Mouse (Mus musculus): ENCODE results near the gene Fhit.

DNA sequence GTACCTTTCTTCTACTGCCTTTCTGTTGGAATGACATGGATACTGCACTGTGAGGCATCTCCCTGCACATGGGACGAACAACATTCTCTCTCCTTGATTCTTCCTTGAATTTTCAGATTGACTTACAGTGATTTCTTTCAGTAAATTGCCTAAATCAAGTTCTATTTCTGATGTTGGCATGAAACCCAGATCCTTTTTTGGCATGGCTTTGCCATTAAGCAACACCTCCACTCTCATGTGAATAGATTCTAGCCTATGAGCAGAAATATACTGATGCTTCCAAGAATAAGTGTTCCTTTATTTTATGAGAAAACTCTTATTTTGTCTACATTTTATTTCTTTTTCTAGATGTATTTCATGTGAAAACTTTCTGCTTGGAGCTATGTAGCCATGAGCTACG, 383.1 kb downstream of the Fhit start:
- no peak for TF ChIP-seq CTCF (IDR thresholded peaks at IDR 0.05; ENCODE audit: insufficient read depth, low read length)
- TF ChIP-seq POLR2A (IDR thresholded peaks at IDR 0.05; ENCODE audit: borderline replicate concordance, extremely low read depth, low read depth, low read length): no peak
